Mouse (Mus musculus) kidney, embryonic 16.5 days (tissue): ENCODE data around the gene Hbb-bt. TPM values are rescaled to one million over a fixed set of nuclear protein-coding genes. Genes with fewer than 3 reads are reported as not detected.
"Not testable (repeated sequence)": the region's sequence is repeated elsewhere in the genome, so short reads cannot be mapped to it uniquely, and the experiment has no call there.

Experiments
- ATAC-seq: fragments of 200-750 bp; cut with Nextera tagmentation; 2 replicates; pipeline ENCODE4 v1.8.0; 2017; ENCODE audit warnings: moderate TSS enrichment; ENCODE audit not compliant: low FRiP score, low TSS enrichment
- H3K27ac ChIP-seq: fragments of 300-500 bp; sonication (generic); 2 replicates; pipeline ENCODE4 v1.5.1; 2014; ENCODE audit warnings: low read length
- H3K27me3 ChIP-seq: fragments of 300-500 bp; sonication (generic); 2 replicates; pipeline ENCODE4 v1.6.1; 2014; ENCODE audit warnings: low read length, control low read depth, mixed read lengths; ENCODE audit not compliant: insufficient read depth
- H3K36me3 ChIP-seq: fragments of 300-500 bp; sonication (generic); 2 replicates; pipeline ENCODE4 v1.6.1; 2014; ENCODE audit warnings: low read length, control low read depth, mixed read lengths; ENCODE audit not compliant: insufficient read depth
- H3K4me1 ChIP-seq: fragments of 300-500 bp; sonication (generic); 2 replicates; pipeline ENCODE4 v1.6.1; 2014; ENCODE audit warnings: low read length, control low read depth, mixed read lengths; ENCODE audit not compliant: insufficient read depth
- H3K4me2 ChIP-seq: fragments of 300-500 bp; sonication (generic); replicated peaks from 2 replicates; pipeline ENCODE4 v1.6.1; 2014; ENCODE audit warnings: low read depth, low read length
- H3K4me3 ChIP-seq: fragments of 300-500 bp; sonication (generic); 2 replicates; pipeline ENCODE4 v1.5.1; 2014; ENCODE audit warnings: mild to moderate bottlenecking, low read length
- H3K9ac ChIP-seq: fragments of 300-500 bp; sonication (generic); replicated peaks from 2 replicates; pipeline ENCODE4 v1.6.1; 2014; ENCODE audit warnings: low read length
- H3K9me3 ChIP-seq: fragments of 300-500 bp; sonication (generic); 2 replicates; pipeline ENCODE4 v1.6.1; 2016; ENCODE audit warnings: low read length, control low read depth
- WGBS: fragments of 180-500 bp; shearing (Covaris S2); extraction: QIAGEN DNeasy Blood & Tissue Kit; methylation state at CpG from one replicate; pipeline ENCODE4 v1.1.7; 2014; 5-methylcytosine and 5-hydroxymethylcytosine counted together
- polyA plus RNA-seq: library from polyadenylated mRNA; unstranded; fragments of >200 nt; fragmentation: Nextera tagmentation; extraction: Ambion mirVana; gene quantifications from 2 replicates; pipeline ENCODE4 v1.2.1, GENCODE M21; 2015

The Hbb-bt gene
- polyA plus RNA-seq, 1 experiment from 2014 or later: 2,179 TPM

GRCm38 (mm10) chr7:103827139-103827538 is 13.3 kb upstream of the Hbb-bt start:
- no CpG with 5 or more reads among the region's 2 CpGs for WGBS
- not testable (repeated sequence) for ATAC-seq, H3K9ac ChIP-seq, H3K9me3 ChIP-seq, H3K4me1 ChIP-seq, H3K27me3 ChIP-seq, H3K4me3 ChIP-seq, H3K4me2 ChIP-seq, H3K27ac ChIP-seq, H3K36me3 ChIP-seq

- no peaks in the 10 kb centered on the region for H3K4me1 ChIP-seq
These were observed 12.6 kb upstream of the Hbb-bt start for GRCm38 (mm10) chr7:103826255-103826887.

GRCm38 (mm10) chr7:103825536-103826254 is 11.9 kb upstream of the Hbb-bt start:
- Histone ChIP-seq H3K9me3 (no peaks in the 10 kb centered on the region), H3K36me3 (no peaks in the 10 kb centered on the region), H3K4me1 (no peaks in the 10 kb centered on the region), H3K27me3 (no peaks in the 10 kb centered on the region), H3K4me2 (no peak overlapping the region), H3K27ac (no peak overlapping the region), H3K4me3 (no peak overlapping the region), H3K9ac (no peak overlapping the region)
- 91% methylated on average over 3 of the region's 3 CpGs for WGBS
- no peak for ATAC-seq

More at GRCm38 (mm10) chr7:103826255-103826887, 12.6 kb upstream of the Hbb-bt start:
- no peak for ATAC-seq
- H3K27ac ChIP-seq: no peak overlapping the region
- no peaks in the 10 kb centered on the region for H3K9me3 ChIP-seq
- no peaks in the 10 kb centered on the region for H3K36me3 ChIP-seq
- no peaks in the 10 kb centered on the region for H3K27me3 ChIP-seq
- WGBS: 62% methylated on average over 3 of the region's 3 CpGs
- H3K4me3 ChIP-seq: no peak overlapping the region
- H3K9ac ChIP-seq: no peak overlapping the region
- no peak overlapping the region for H3K4me2 ChIP-seq

- whole genome bisulfite sequencing: 84% methylated on average over 2 of the region's 2 CpGs
These were observed 10.8 kb upstream of the Hbb-bt start for GRCm38 (mm10) chr7:103824597-103824996.

GRCm38 (mm10) chr7:103815085-103815484 is 1.3 kb upstream of the Hbb-bt start:
- not testable (repeated sequence) for H3K4me2 ChIP-seq, H3K4me3 ChIP-seq, H3K9ac ChIP-seq, H3K9me3 ChIP-seq, H3K27ac ChIP-seq, H3K27me3 ChIP-seq, H3K36me3 ChIP-seq, ATAC-seq, H3K4me1 ChIP-seq
- WGBS: 83% methylated on average over 1 of the region's 2 CpGs

More at GRCm38 (mm10) chr7:103824597-103824996, 10.8 kb upstream of the Hbb-bt start:
- Histone ChIP-seq H3K27ac (no peak overlapping the region), H3K9me3 (no peaks in the 10 kb centered on the region), H3K4me1 (no peaks in the 10 kb centered on the region), H3K4me2 (no peak overlapping the region), H3K27me3 (no peaks in the 10 kb centered on the region), H3K4me3 (no peak overlapping the region), H3K36me3 (no peaks in the 10 kb centered on the region), H3K9ac (no peak overlapping the region)
- ATAC-seq: no peak

DNA sequence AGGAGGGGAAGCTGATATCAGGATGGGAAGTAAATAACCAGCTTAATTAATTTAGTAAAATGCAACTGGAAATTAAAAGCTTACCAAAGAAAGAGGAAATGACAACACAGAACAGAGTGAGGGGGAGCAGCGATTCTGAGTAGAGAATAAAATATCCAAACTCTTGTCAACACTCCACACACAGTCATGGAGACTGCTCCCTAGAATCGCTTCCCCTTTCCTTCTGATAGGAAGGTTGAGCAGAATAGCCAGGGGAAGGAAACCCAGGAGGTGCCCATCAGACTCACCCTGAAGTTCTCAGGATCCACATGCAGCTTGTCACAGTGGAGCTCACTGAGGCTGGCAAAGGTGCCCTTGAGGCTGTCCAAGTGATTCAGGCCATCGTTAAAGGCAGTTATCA is 644 bp downstream of the Hbb-bt start:
- H3K4me2 ChIP-seq, H3K9me3 ChIP-seq, H3K27ac ChIP-seq, ATAC-seq, H3K9ac ChIP-seq, H3K27me3 ChIP-seq, H3K4me3 ChIP-seq, H3K36me3 ChIP-seq, H3K4me1 ChIP-seq: not testable (repeated sequence)
- no CpG with 5 or more reads among the region's 3 CpGs for WGBS

- no peaks in the 10 kb centered on the region for H3K9me3 ChIP-seq
- no peak overlapping the region for H3K9ac ChIP-seq
- H3K36me3 ChIP-seq: no peaks in the 10 kb centered on the region
- no peak for ATAC-seq
- no peaks in the 10 kb centered on the region for H3K27me3 ChIP-seq
- WGBS: 52% methylated on average over 1 of the region's 1 CpGs
- H3K4me2 ChIP-seq: no peak overlapping the region
- H3K27ac ChIP-seq: no peak overlapping the region
- H3K4me3 ChIP-seq: no peak overlapping the region
- no peaks in the 10 kb centered on the region for H3K4me1 ChIP-seq
These were observed 1.6 kb downstream of the Hbb-bt start for GRCm38 (mm10) chr7:103812174-103812573.

- Histone ChIP-seq H3K36me3 (no peaks in the 10 kb centered on the region), H3K9ac (no peak overlapping the region), H3K4me2 (no peak overlapping the region), H3K4me3 (no peak overlapping the region), H3K9me3 (no peaks in the 10 kb centered on the region), H3K27ac (no peak overlapping the region), H3K27me3 (no peaks in the 10 kb centered on the region), H3K4me1 (no peaks in the 10 kb centered on the region)
- WGBS: 73% methylated on average over 1 of the region's 1 CpGs
- ATAC-seq: no peak
These were observed 2.5 kb downstream of the Hbb-bt start for GRCm38 (mm10) chr7:103811223-103811845.

DNA sequence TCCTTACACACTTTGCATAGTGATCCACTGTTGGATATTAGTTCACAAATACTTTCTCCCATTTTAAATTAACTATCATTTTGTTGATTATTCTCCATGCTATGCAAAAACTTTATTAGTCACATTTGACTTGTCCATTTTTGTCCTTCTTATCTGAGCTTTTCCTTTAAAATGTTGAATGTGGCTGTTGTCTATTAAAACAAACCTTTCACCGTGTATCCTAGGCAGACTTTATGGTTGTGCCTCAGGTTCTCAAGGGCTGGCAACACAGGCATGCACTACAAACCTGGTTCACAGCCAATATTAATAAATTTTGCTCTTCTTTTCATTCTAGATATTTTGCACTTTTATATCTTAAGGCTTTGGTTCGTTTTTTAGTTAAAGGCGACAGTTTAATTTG is 3.0 kb downstream of the Hbb-bt start:
- H3K4me1 ChIP-seq: no peaks in the 10 kb centered on the region
- WGBS: 74% methylated on average over 3 of the region's 3 CpGs
- H3K4me3 ChIP-seq: no peak overlapping the region
- H3K9ac ChIP-seq: no peak overlapping the region
- no peaks in the 10 kb centered on the region for H3K27me3 ChIP-seq
- H3K27ac ChIP-seq: no peak overlapping the region
- no peak overlapping the region for H3K4me2 ChIP-seq
- ATAC-seq: no peak
- no peaks in the 10 kb centered on the region for H3K9me3 ChIP-seq
- H3K36me3 ChIP-seq: no peaks in the 10 kb centered on the region

DNA sequence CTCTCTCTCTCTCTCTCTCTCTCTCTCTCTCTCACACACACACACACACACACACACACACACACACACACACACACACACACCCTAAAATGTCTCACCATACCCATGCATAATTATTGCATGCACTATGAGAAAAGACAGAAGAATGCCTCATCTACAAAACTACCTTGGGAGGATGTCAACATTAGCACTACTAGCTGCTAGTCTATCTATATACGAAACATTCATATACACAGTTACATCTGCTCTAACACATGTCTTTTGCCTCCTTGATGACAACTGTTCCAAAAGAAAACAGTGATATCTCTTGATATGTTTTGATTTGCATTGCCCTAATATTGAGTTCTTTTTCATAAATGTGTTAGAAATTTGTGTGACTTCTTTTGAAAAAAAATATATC is 3.5 kb downstream of the Hbb-bt start:
- H3K4me2 ChIP-seq: no peak overlapping the region
- no peak overlapping the region for H3K4me3 ChIP-seq
- no peak for ATAC-seq
- no peaks in the 10 kb centered on the region for H3K36me3 ChIP-seq
- no peaks in the 10 kb centered on the region for H3K9me3 ChIP-seq
- H3K27ac ChIP-seq: no peak overlapping the region
- H3K4me1 ChIP-seq: no peaks in the 10 kb centered on the region
- H3K27me3 ChIP-seq: no peaks in the 10 kb centered on the region
- no peak overlapping the region for H3K9ac ChIP-seq
- WGBS: 93% methylated on average over 1 of the region's 1 CpGs
